Mouse (Mus musculus) ovary, postnatal 14 days (tissue): ENCODE measurements at regions not wholly inside any gene's neighbourhood (a gene's known extent, or its start where the extent isn't known, plus 50 kb on each side); places are given as distances from the start of the nearest gene placed in this dataset.
A peak's percentile ranks its signal among the peaks of the same experiment; 100 is the strongest.

ENCODE experiments used
- DNase-seq: peaks from one replicate; pipeline ENCODE4 v3.0.0; 2022; ENCODE audit warnings: low spot score

- no peak for DNase-seq
Measured at GRCm38 (mm10) chr12:109952933-109953332, 325.9 kb upstream of the Dio3 start.

DNA sequence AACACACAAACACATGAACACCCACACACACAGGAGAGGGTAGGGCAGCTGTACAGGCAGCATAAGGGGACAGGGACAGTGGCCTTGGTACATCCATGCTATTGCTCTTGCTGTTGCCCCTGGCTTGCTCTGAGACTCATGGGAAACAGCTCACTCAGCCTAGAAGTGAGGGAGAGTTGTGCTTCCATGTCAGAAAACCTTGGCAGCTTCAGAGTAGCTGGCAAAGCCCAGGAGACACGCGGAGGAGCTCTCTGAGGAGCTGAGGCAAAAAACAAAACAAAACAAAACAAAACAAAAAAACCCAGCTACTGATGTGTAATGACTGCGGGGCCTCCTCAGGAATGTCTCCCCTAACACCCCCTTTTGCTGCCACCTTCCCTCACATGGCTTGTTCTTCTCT, 321.6 kb upstream of the Dio3 start:
- no peak for DNase-seq

DNA sequence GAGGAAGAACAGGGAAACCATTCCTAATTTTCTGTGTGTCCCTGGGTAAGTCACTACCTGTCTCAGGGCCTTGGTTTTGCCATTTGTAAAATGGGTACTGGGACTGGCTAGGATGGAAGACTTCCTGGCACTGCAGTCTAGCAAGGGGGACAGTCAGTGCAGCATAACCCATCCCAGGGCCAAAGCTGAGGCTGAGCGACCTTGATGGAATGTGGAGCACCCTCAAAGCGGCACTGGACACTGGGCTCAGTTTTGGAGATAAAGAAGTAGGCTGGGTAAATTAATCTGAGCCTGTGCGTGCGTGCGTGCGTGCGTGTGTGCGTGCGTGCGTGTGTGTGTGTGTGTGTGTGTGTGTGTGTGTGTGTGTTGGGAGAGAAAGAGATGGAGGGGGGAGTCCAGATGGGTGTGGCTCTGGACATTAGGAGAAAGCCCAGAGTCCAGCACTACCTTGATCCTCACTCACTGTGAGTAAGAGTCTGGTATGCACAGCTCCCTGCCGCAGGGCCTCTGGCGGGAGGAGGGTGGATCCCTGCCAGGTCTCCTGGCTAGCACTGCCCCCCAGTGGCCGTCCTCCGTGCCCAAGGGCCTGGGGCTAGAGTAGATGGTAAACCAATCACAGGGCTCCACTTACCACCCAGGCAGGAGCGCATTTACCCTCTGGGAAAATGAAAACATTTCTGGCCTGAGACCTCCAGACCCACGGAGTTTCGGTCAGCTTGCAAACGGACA, 320.3 kb upstream of the Dio3 start:
- peak; percentile 78 for DNase-seq

- DNase-seq, result no peak
Measured at GRCm38 (mm10) chr12:109966776-109967175, 312.1 kb upstream of the Dio3 start.

- no peak for DNase-seq
Measured at GRCm38 (mm10) chr12:109968303-109968702, 310.6 kb upstream of the Dio3 start.

DNA sequence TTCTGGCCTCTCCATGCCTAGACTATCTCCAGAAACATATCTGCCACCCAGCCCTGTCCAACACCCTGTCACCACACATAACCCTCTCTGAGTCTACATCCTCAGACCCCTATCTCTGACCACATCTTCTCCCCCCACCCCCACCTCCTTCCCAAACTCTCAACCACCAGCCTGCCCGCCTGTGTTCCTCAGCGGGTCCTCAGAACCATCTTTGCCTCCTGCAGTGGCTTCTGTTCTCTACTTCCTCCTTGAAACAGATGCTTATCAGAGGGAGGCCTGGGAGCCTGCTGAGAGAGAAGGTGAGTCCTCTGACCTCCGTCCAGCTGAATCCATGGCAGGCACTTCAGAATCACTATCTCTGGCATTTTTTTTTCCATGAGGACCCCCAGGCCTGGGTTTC, 307.4 kb upstream of the Dio3 start:
- DNase-seq, result no peak

DNA sequence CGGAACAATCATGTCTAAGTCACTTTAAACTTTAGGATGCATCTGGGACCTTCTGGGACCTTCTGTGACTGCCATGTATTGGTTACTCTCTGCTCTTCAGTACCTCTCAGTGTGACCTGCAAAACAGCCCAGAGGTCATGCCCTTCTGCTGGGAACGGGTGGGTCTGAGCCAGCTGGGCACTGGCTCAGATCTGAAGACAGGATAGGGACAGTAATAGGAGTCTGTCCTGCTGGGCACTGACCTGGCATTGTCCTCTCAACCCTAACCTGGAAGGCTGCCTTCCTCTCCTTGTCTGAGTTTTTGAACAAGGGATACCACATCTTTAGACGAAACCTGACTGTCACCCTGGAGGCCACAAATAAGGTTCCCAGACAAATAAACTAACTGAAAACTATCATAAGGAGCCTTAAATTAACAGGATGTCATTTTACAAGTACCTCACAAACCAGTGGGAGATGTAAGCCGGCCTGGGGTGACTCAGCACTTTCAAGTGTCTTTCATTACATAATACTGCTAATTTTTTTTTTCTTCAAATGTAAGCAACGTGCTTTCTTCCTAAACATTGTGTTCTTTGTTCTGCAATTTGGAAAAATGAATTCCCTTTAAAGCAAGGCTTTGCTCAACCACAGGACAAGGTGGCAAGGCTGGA, 306.4 kb upstream of the Dio3 start:
- no peak for DNase-seq

DNA sequence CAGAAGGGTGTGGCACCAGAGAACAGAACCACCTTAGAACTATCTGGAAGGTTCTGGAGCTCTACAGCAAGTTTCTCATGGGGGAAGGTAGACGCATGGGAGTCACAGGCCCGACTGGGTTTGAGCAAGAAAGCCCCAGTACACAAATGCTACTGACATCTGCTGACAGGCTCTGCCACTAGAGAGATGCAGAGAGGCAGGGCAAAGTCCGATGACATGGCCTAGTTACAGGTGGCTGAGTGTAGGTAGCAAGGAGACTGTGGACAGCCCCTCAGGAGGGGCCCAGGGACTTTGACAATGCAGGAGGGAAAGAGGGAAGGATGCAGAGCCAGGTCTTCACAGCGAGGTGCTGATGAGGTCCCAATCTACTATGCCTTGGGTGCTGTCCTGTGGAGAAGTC, 305.3 kb upstream of the Dio3 start:
- DNase-seq, result no peak

DNA sequence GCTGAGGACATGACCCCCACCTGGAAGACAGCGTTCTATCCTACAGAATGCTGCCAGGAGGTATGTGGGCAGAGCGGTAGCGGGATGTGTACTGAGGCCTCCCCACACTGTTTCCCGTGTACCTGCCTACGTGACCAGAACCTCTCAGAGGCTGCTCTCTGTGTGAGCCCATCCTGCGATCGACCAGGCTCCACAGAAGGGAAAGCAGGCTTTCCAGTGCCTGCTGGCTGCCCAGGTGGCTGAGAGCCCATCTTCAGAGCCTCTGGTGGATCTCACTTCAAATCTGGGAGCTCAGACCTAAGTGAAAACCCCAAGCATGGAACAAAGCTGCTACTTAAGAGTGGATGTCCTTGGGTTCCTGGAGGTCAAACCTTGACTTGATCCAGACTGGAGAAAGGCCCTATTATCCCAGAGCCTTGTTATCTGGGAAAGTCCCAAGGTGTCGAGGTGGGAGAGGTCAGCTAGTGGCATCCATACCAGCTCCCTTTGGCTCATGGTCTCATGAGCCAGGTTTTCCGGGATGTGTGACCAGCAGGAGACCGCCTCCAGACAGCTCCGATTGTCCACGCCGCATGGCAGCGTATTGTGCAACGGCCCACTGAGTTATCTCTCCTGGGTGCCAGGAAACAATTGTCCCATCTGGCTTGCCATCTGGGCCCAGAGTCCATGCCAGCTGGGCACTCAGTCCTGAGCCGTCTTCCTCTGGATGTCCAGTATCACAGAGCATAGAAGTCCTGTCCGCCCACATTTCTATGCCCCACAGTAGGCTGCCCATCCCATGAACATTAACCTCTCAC, 303.5 kb upstream of the Dio3 start:
- DNase-seq, result no peak

GRCm38 (mm10) chr12:109984651-109985050, 294.2 kb upstream of the Dio3 start:
- no peak for DNase-seq

DNA sequence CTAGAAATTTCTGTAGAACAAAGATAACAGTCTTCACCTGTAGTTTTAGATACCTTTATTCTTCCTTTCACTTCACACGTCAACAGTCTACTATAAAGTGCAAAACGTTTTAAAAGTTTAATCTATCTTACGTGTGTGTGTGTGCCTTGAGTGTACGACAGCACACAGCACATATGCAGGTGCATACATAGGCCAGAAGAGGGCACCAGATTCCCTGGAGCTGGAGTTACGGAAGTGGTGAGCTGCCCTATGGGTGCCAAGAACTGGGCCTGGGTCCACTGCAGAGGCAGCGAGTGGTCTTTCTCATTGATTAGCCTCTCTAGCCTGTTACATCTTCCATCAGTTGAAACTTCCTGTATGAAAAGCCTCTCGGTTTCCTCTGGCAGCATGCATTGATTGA, 285.5 kb upstream of the Dio3 start:
- no peak for DNase-seq

DNA sequence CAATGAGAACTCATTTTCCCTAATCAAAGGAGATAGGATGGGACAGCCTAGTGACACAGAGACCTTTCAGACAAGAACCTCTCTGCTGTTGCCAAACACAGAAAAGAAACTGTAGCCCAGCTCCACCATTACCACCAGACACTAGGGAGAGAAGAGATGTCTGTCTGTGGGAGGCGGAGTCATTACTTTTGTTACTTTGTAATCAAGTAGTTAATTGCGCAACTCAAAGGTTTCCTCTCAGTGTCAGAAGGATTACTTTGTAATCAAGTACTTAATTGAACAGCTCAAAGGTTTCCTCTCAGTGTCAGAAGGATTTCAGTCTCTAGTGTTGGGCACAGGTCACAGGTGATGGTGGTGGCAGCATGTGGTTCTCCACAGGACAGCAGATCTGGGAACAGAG, 276.2 kb upstream of the Dio3 start:
- DNase-seq, result no peak

GRCm38 (mm10) chr12:110009136-110009535, 269.7 kb upstream of the Dio3 start:
- no peak for DNase-seq

DNA sequence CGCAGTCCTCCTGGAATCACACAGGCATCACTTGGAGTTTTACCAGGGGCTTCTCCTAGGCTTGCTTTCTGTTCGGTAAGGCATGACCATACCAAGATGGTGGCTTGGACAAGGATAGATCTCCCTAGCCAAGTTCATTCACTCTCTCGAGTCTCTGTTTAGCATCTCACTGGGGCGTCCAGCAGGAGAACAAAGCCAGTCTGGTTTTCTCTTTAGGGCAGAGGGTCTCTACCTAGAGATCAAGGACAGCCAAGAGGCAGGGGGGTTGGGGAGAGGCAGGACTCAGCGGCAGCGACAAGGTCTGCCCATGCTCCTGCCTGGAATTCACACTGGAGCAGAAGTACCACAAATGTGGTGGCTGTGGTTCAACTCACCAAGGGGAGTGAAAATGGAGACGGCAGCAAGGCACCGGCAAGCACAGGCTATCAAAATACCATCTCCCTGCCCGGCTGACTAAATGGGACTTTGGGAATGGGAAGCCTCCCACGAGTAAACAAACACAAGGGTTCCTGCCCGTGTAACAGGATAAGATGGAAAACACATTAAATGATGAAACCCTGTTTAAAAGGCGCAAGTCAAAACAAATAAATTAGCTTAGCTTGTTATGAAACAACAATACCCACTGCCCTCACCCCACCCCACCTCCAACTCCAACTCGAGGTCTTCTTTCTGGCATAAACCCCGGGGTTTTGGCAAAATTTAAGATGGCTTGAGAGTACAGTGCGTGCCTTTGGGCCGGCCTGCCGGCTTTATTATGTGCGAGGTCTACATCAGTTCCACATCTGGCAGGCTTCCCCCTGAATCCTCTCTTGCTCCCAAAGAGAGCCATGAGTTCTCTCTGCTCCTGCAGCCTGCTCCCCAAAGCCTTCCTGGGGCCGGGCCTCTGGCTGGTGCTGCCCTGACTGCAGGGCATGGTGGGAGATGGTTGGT, 258.1 kb upstream of the Dio3 start:
- peak; percentile 16 for DNase-seq

GRCm38 (mm10) chr12:110021690-110022089, 257.2 kb upstream of the Dio3 start:
- DNase-seq, result no peak

GRCm38 (mm10) chr12:110022631-110023030, 256.2 kb upstream of the Dio3 start:
- DNase-seq, result no peak

- DNase-seq, result no peak
Measured at GRCm38 (mm10) chr12:110023192-110024101, 255.4 kb upstream of the Dio3 start.

GRCm38 (mm10) chr12:110024295-110024694, 254.6 kb upstream of the Dio3 start:
- DNase-seq, result no peak

DNA sequence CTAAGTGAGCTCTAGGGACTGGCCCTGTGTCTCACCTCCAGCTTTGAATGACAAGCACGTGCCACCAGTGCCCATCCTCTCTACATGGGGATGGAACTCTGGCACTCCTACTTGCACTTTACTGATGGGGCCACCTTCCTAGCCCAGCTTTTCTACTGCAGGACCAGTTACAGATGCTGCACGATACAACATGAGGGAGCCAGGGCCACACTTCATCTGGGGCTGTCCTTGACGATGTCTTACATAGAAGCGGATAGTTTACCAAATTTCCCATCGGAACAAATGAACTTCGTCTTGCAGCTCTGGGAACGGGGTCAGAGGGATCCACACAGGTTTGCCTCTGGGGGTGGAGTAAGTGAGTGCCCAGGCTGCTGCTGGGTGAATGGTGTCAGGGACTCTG, 253.7 kb upstream of the Dio3 start:
- no peak for DNase-seq

GRCm38 (mm10) chr12:110026033-110026750, 252.7 kb upstream of the Dio3 start:
- DNase-seq, result no peak
